ENCODE assay signal across 15 mouse cellular contexts in the genomic region with DNA sequence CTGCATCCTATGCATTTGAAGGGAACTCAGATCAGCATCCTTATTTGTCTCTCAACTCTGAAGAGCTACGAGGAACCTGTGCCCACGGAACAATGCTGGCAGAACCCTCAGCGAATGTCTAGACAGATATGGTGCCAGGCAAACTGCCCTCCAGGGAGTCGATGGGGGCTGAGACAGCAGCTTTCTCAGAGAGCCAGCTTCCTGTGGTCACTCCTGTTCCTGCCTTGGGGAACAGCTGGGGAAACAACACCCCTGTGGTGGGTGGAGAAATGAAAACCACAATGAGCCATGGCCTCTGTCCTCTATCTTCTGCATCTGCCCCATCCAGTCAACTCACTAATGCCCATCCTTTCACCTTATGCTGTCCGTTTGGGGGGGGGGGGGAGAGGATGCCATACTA. TPM values are rescaled to one million over a fixed set of nuclear protein-coding genes. Genes with fewer than 3 reads are reported as not detected.
A peak's percentile ranks its signal among the peaks of the same experiment; 100 is the strongest.
DNase-seq lines count a peak whose midpoint lies in the region; ATAC-seq lines count a peak whose summit lies in the region.
"Had no signal": no experiment of that assay in that cellular context is flagged by ENCODE, and none has a peak within 500 bp of the region (broad histone marks: within the 10 kb centered on the region; RNA-seq: fewer than 3 reads in every experiment).

No protein-coding gene starts in this region.

- no peak overlapping the region for H3K9ac ChIP-seq in kidney, embryonic 14.5 days (ENCODE audit: low read depth, low read length)
- H3K9ac ChIP-seq: limb, embryonic 13.5 days; liver, embryonic 15.5 days; neural tube, embryonic 12.5 days; stomach, embryonic 15.5 days had no signal

- ATAC-seq in kidney, embryonic 14.5 days (ENCODE audit: low FRiP score, low TSS enrichment): no peak
- ATAC-seq: forebrain, embryonic 14.5 days; inflammation-experienced regulatory T-cells, adult 6 months; midbrain, embryonic 16.5 days had no signal

- peak; percentile 44 to 68 for DNase-seq in heart, adult 9 months (ENCODE audit: low spot score in 2 of 2)
- no peak for DNase-seq in heart, postnatal 36 days
- peak; percentile 70 for DNase-seq in 3134 (ENCODE audit: extremely low read depth, insufficient read length, low spot score)
- DNase-seq in 3T3-L1 (ENCODE audit: low read depth, low spot score): peak; percentile 75
- DNase-seq in fibroblast of lung, adult 2 months (ENCODE audit: low read depth): peak; percentile 41
- DNase-seq in frontal cortex, postnatal 14 days (ENCODE audit: low spot score in 2 of 2): no peak
- DNase-seq: cerebellum, adult 18-20 months had no signal

- no peak overlapping the region for H3K4me3 ChIP-seq in kidney, embryonic 14.5 days (ENCODE audit: low read length)
- H3K4me3 ChIP-seq: limb, embryonic 13.5 days; liver, embryonic 15.5 days; neural tube, embryonic 12.5 days; stomach, embryonic 15.5 days had no signal

- H3K27ac ChIP-seq in kidney, embryonic 14.5 days (ENCODE audit: low read depth, low read length): no peak overlapping the region
- H3K27ac ChIP-seq: limb, embryonic 13.5 days; liver, embryonic 15.5 days; neural tube, embryonic 12.5 days; stomach, embryonic 15.5 days had no signal

- no peaks in the 10 kb centered on the region for H3K9me3 ChIP-seq in kidney, embryonic 14.5 days (ENCODE audit: control insufficient read depth, low read length)
- H3K9me3 ChIP-seq: limb, embryonic 13.5 days; liver, embryonic 15.5 days; neural tube, embryonic 12.5 days; stomach, embryonic 15.5 days had no signal

- intact Hi-C loops in heart, postnatal 36 days (cut with DNase I): no loop called here

- H3K27me3 ChIP-seq in kidney, embryonic 14.5 days (ENCODE audit: control insufficient read depth, insufficient read depth, low read length): no peaks in the 10 kb centered on the region
- H3K27me3 ChIP-seq: limb, embryonic 13.5 days; liver, embryonic 15.5 days; neural tube, embryonic 12.5 days; stomach, embryonic 15.5 days had no signal

- H3K4me1 ChIP-seq in kidney, embryonic 14.5 days (ENCODE audit: control insufficient read depth, insufficient read depth, low read length): no peaks in the 10 kb centered on the region
- H3K4me1 ChIP-seq: liver, embryonic 15.5 days; neural tube, embryonic 12.5 days; stomach, embryonic 15.5 days had no signal

- no peak overlapping the region for H3K4me2 ChIP-seq in kidney, embryonic 14.5 days (replicated peaks; ENCODE audit: low read depth, low read length)
- H3K4me2 ChIP-seq: limb, embryonic 13.5 days; liver, embryonic 15.5 days; neural tube, embryonic 12.5 days; stomach, embryonic 15.5 days had no signal

- 83% methylated on average over 5 of the region's 5 CpGs for WGBS in kidney, embryonic 14.5 days

- no peaks in the 10 kb centered on the region for H3K36me3 ChIP-seq in kidney, embryonic 14.5 days (ENCODE audit: control insufficient read depth, insufficient read depth, low read length)
- H3K36me3 ChIP-seq: limb, embryonic 13.5 days; liver, embryonic 15.5 days; neural tube, embryonic 12.5 days; stomach, embryonic 15.5 days had no signal

RNA-seq across cellular contexts. Expression of gene Arhgap22, which starts 18.2 kb away (rescaled TPM):
- 1 to 10 TPM; 1.6 to 2.6 TPM for total RNA-seq in heart, postnatal 36 days (2021)
- 1.1 and 2.6 TPM in 2 replicates for polyA plus RNA-seq in kidney, embryonic 14.5 days (2014; fragmentation: Nextera tagmentation; extraction: Ambion mirVana)

RNA-seq across cellular contexts. Expression of gene Wdfy4, which starts 46.7 kb away (rescaled TPM):
- total RNA-seq in heart, postnatal 36 days (2021): 1 to 10 TPM; 2.1 to 3.1 TPM
- polyA plus RNA-seq in kidney, embryonic 14.5 days (2014; fragmentation: Nextera tagmentation; extraction: Ambion mirVana): 0.10 and 0.31 TPM in 2 replicates

Comparison
In these comparisons a context has a peak if more than half of its experiments do, and no peak if none do; other contexts are left out.
1. DNase-seq: peak in heart, adult 9 months (2 of 2), 3134 (single experiment), 3T3-L1 (single experiment) and fibroblast of lung, adult 2 months (single experiment); none in heart, postnatal 36 days (0 of 2) and frontal cortex, postnatal 14 days (0 of 2).